Mouse (Mus musculus): ENCODE measurements around the gene Gm11172. TPM values are rescaled to one million over a fixed set of nuclear protein-coding genes. Genes with fewer than 3 reads are reported as not detected.
"Not testable (repeated sequence)": the region's sequence is repeated elsewhere in the genome, so short reads cannot be mapped to it uniquely, and the experiment has no call there.

The Gm11172 gene
- total RNA-seq, 2 experiments from 2014 or later, result not detected

DNA sequence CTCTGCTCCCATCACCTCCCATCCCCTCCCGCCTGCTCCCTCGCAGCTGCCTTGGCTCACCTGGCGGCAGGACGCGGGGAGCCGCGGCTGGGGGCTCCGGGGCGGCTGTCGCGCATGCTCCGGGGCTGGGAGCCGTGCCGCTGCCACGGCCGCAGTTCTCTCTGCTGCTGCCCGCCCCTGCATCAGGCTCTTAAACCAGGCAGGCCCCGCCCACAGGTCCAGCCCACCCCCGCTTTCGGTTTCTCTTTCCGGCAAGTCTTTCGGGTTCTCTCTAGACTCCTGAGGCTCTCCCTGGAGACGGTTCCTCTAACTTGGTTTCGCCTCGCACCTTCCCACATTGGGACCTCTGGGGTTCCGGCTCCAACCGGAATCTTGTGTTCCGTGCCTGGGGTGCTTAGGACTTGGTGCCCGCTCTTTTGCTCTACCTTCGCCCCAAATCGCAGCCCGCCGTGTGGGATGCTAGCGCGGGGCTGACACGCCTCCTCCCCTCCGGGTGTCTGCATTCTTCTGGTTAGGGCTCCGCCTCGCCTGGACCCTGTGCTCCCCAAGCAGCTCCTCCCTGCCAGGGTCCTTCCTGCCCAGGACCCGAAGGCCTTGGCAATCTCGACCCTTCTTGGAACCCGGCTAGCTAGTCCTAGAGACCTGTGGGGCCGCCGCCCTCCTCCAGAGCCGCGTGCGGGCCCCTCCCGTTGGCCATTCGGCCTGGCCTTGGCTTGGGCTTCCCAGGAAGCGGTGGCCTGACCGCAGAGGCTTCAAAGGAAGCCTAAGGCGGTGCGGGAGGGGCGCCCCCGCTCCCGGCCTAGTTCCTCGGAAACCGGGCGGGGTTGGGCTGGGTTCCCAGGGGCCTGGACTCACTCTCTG, 27.1 kb upstream of the Gm11172 start, which contains the start of gene Socs1:
Gene Socs1, minus strand, starts transcription at position 166 of the 861 bp plus-strand sequence.
- DNase-seq (ENCODE audit: low spot score in 2 of 2), result peak; percentile 87 to 91

DNA sequence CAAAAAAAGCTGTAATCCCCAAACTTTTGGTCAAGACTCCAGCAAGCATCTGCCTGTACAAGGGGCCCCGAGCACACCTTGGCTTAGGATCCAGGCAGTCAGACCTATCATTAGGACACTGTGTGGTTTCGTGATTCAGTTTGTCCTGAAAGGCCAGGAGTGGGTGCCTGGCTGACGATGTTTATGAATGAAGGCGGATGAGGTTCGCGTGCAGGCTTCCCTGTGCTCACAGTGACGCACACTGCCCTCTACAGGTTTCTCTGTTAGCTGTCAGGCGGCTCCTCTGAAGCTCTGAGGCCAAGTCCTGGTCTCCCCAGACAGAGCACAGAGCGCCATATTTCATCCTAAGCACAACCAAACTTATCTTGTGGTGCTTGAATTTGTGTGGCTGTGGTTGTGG, 26.4 kb upstream of the Gm11172 start:
- DNase-seq (ENCODE audit: low spot score in 2 of 2), result peak; percentile 60 to 83

DNA sequence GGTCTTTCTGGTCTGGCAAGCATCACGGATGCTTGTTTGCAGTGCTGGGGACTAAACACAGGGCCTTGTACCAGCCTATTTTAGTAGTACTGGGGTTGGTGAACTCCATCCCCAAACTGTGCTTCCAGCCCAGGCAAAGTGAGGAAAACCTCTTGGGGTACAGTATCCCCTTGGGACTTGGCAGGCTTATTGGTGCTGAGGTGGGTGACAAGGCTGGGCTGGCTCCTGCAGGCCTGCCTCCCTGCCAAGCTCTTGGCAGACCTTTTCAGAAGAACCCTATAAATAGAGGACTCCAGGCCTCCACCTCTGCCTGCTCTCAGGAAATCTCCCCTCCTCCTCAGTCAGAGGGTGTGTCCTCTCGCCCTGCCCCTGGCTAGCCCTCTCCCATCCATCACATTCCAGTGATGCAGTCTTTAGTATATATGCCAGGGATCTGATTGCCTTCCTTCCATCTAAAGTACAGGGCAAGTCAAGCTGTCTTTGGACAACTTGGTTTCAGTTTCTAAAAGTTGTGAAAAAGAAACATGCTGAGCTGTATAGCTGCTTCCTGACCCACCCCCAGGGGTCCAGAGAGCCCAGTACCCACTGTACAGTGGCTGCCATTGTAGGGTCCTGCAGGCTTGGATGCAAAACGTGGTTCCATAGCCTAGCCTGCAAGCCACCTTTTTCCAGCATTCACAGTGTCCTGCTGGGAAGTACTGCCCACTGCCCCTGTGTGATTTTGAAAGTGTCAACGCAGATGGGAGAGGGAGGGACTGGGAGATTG, 25.8 kb upstream of the Gm11172 start:
- no peak for DNase-seq (ENCODE audit: low spot score in 2 of 2)

- DNase-seq (ENCODE audit: low spot score in 2 of 2), result no peak
Measured at GRCm38 (mm10) chr16:10787548-10788058, 25.1 kb upstream of the Gm11172 start.

DNA sequence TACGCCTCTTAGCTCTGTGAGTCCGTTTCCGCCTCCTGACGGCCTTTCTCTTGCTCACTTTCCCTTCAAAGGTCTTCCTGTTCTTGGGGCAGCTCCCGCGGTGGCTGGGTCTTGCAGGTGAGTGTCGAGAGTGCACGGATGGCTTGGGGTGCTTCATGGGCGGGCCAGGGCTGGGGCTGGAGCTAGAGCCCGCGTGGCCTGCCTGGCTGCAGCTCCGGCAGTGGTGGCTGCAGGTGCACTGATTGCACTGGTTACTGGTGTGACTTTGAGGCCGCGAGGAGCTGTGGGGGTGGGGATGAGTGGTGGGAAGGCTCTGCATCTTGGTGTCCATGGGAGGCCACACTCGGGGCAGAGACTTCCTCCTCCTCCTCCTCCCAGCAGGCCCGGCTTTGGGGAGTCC, 24.4 kb upstream of the Gm11172 start, which contains the start of gene Tnp2:
Gene Tnp2, minus strand, starts transcription at position 390 of the 400 bp plus-strand sequence.
- no peak for DNase-seq (ENCODE audit: low spot score in 2 of 2)

GRCm38 (mm10) chr16:10788866-10789265, 23.8 kb upstream of the Gm11172 start:
- DNase-seq (ENCODE audit: low spot score in 2 of 2), result no peak

GRCm38 (mm10) chr16:10790702-10791101, 22.0 kb upstream of the Gm11172 start, which contains the start of gene Prm3:
Prm3 (minus strand) TSS chr16:10790914.
- DNase-seq (ENCODE audit: low spot score in 2 of 2), result no peak

- DNase-seq (ENCODE audit: low spot score in 2 of 2), result no peak
Measured at GRCm38 (mm10) chr16:10796034-10796433, 16.7 kb upstream of the Gm11172 start, which contains the start of gene Prm2. Prm2 (minus strand) TSS chr16:10796134.

DNA sequence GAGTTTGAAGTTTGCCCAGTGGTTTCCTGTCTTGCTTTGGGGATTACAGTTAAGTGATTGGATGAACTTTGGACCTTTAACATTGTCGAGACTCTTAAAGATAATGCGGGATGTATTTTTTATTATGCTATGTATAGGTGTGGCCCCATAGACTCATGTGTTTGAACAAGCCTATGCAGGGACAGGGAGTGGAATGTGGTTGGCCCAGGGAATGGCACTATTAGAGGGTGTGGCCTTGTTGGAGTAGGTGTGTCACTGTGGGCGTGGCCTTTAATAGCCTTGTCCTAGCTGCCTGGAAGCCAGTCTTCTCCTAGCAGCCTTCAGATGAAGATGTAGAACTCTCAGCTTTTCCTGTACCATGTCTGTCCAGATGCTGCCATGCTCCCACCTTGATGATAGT, 10.3 kb upstream of the Gm11172 start:
- not testable (repeated sequence) for DNase-seq (ENCODE audit: low spot score in 2 of 2)

- DNase-seq (ENCODE audit: low spot score in 2 of 2), result no peak
Measured at GRCm38 (mm10) chr16:10805789-10806527, 6.8 kb upstream of the Gm11172 start, which contains the start of gene Prm1. Prm1 (minus strand) TSS chr16:10805839.

DNA sequence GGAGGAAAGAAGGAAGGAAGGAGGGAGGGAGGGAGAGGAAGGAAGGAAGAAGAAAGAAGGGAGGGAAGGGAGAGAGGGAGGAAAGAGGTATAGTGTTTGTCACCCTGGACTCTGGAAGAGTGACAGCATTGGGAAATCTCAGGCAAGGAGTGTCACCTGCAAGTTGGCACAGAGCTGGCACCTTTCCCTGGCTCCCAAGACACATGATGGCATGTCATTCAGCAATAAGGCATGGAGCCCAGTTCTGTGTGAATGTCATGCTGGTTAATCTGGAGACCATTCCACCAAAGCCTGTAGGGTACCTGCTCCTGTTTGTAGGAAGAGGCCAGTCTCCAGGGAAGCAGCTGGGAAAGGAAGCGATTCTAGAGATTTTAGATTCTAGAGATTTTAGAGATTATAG, 2.3 kb upstream of the Gm11172 start:
- DNase-seq (ENCODE audit: low spot score in 2 of 2), result no peak

DNA sequence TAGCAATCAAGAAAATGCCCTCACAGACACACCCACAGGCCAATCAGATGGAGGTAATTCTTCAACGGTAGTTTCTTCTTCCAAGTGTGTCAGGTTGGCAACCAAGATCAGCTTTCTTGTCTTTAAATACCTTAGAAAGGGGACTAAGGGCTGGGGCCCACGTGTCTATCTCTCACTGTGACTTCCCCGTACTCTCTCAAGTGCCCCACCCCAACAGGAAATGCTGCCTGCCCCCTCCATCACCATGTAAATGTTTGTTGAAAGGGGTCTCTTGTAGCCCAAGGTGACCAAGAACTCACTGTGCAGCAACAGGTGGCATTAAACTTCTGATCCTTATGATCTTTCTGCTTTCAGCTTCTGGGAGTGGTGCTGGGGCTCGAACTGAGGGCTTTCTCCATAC, 1.0 kb downstream of the Gm11172 start:
- no peak for DNase-seq (ENCODE audit: low spot score in 2 of 2)

DNA sequence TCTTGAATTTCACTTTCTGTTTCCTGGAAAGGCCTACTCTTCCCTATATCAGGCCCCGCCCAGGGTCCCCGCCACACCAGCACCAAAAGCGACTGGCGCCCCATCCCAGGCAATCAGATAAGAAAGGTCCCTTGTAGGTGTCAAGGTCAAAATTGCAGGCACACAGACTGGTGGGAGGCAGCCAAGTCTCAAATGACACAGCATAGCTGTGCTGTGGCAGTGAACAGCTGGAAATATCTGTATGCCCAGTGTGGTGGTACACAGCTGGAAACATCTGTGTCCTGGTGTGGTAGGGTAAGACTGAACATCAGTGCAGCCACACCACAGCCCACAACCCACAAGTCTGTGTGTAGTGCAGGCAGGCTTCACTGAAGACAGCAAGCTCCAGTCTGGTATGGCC, 2.1 kb downstream of the Gm11172 start:
- no peak for DNase-seq (ENCODE audit: low spot score in 2 of 2)

DNA sequence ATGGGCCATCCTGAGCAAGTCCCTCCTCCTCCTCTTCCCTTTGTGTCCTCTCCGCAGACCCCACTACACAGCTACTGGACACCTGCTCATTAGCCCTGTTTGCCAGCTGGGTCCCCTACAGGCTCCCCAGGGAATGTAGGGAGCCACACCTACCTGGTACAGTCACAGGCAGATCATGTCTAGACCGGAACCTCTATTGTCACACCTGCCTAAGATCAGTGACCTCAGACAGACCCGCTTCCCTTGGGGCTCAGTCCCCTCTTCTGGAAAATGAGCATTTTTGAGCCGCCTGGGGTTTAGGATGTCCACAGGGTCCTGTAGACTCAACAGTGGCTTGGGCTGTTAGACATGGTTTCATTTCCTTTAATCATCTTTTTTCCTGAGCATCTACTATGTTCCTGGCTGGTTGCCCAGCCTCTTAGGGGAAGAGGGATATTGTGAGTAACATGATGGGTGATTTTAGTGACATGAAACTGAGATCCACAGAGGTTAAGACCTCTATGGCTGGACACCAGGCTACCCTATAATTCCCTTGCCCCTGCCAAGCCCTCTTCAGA, 5.9 kb downstream of the Gm11172 start:
- no peak for DNase-seq (ENCODE audit: low spot score in 2 of 2)

DNA sequence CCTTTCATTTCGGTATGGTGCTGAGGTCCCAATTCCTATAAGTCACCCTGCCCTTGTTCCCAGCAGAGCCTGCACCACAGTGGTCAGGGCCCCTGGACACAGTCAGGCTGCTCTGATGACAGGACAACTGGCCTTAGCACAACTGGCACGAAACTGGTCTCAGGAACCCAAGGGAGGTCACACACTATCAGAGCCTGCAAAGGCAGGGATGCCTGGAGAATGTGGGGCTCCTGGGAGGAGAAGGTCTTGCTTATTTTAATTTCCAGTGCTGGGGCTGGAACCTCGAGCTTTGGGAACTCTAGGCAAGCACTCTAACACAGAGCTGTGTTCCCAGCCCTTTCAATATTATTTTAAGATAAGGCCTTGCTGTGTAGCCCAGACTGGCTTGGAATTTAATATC, 7.3 kb downstream of the Gm11172 start:
- no peak for DNase-seq (ENCODE audit: low spot score in 2 of 2)

- DNase-seq (ENCODE audit: low spot score in 2 of 2), result no peak
Measured at GRCm38 (mm10) chr16:10821387-10821786, 8.7 kb downstream of the Gm11172 start.

DNA sequence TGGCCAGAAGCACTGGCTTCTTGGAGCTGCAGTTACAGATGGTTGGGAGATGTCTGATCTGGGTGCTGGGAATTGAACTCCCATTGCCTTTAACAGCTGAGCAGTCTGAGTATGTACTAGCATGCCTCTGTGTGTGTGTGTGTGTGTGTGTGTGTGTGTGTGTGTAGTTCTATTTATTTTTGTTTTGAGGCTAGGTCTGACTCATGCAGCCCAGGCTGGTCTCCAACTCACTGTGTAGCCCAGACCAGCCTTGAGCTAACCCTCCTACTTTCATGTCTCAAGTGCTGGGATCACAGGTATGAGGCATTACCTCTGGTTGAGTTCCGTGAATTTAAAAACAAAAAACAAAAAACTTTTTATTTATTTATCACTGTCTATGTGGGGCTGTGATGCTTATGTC, 11.8 kb downstream of the Gm11172 start:
- DNase-seq (ENCODE audit: low spot score in 2 of 2), result no peak

DNA sequence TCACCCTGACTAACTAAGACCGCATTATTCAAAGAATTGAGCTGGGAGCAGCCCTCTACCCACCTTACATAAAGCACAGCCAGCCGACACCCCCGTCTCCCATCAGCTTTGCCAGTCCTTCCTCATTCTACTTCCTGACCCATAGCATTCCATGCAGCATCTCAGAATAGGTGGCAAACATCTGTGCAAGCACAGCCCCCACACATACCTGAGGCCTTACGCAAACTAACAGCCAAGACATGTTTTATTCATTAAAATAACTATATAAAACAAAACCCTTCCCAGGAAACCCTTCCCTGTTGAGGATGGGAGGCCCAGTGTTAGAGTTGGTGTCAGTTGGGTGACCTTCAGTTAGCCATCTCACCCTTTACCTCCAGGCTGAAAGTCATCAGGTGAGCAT, 13.1 kb downstream of the Gm11172 start:
- no peak for DNase-seq (ENCODE audit: low spot score in 2 of 2)

- no peak for DNase-seq (ENCODE audit: low spot score in 2 of 2)
Measured at GRCm38 (mm10) chr16:10827269-10827668, 14.6 kb downstream of the Gm11172 start.

- DNase-seq (ENCODE audit: low spot score in 2 of 2), result no peak
Measured at GRCm38 (mm10) chr16:10827766-10828460, 15.2 kb downstream of the Gm11172 start.
